11 mouse cellular contexts compared by ENCODE assay signal in genomic region chr10:80014484-80015290, GRCm38 (mm10). TPM values are rescaled to one million over a fixed set of nuclear protein-coding genes. Genes with fewer than 3 reads are reported as not detected.
DNase-seq lines count a peak whose midpoint lies in the region; ATAC-seq and TF ChIP-seq lines count a peak whose summit lies in the region.
"Had no signal": no experiment of that assay in that cellular context is flagged by ENCODE, and none has a peak within 500 bp of the region (broad histone marks: within the 10 kb centered on the region; RNA-seq: fewer than 3 reads in every experiment).

No protein-coding gene starts in this region.

- H3K27me3 ChIP-seq in testis, adult 2 months (ENCODE audit: control insufficient read depth, insufficient read depth, low read length), result no peaks in the 10 kb centered on the region
- H3K27me3 ChIP-seq in liver, postnatal 0 days (ENCODE audit: insufficient read depth, low read length), result no peaks in the 10 kb centered on the region
- peaks cover 33% of the 10 kb centered on the region for H3K27me3 ChIP-seq in forebrain, embryonic 11.5 days (ENCODE audit: control insufficient read depth, insufficient read depth, low read length)

- H3K27ac ChIP-seq in testis, adult 2 months (ENCODE audit: control insufficient read depth, insufficient read depth, low read depth, low read length), result no peak overlapping the region
- H3K27ac ChIP-seq in liver, postnatal 0 days (ENCODE audit: low read depth), result no peak overlapping the region
- H3K27ac ChIP-seq in forebrain, embryonic 11.5 days (ENCODE audit: low read depth, low read length), result no peak overlapping the region
- H3K27ac ChIP-seq: limb, embryonic 15.5 days had no signal

- no peak for TF ChIP-seq POLR2A in testis, adult 2 months (IDR thresholded peaks at IDR 0.05; ENCODE audit: control insufficient read depth, low read depth, low read length)

- no peak overlapping the region for H3K4me2 ChIP-seq in liver, postnatal 0 days (ENCODE audit: low read depth, low read length)
- no peak overlapping the region for H3K4me2 ChIP-seq in forebrain, embryonic 11.5 days (ENCODE audit: low read depth, low read length, severe bottlenecking)
- H3K4me2 ChIP-seq: limb, embryonic 15.5 days had no signal

- no peak overlapping the region for H3K9ac ChIP-seq in liver, postnatal 0 days (replicated peaks)
- H3K9ac ChIP-seq in forebrain, embryonic 11.5 days (ENCODE audit: low read length), result no peak overlapping the region
- H3K9ac ChIP-seq: limb, embryonic 15.5 days had no signal

- H3K36me3 ChIP-seq in testis, adult 2 months (ENCODE audit: control insufficient read depth, insufficient read depth, low read length), result no peaks in the 10 kb centered on the region
- peaks cover 27% of the 10 kb centered on the region for H3K36me3 ChIP-seq in liver, postnatal 0 days (replicated peaks; ENCODE audit: insufficient read depth, low read length)
- no peaks in the 10 kb centered on the region for H3K36me3 ChIP-seq in forebrain, embryonic 11.5 days (ENCODE audit: control insufficient read depth, insufficient read depth, low read length)

- no peak overlapping the region for H3K4me3 ChIP-seq in testis, adult 2 months (ENCODE audit: control insufficient read depth, low read depth, low read length)
- H3K4me3 ChIP-seq in liver, postnatal 0 days (ENCODE audit: low read depth, low read length), result no peak overlapping the region
- no peak overlapping the region for H3K4me3 ChIP-seq in forebrain, embryonic 11.5 days (ENCODE audit: low read depth, low read length)
- H3K4me3 ChIP-seq: limb, embryonic 15.5 days had no signal

- no peaks in the 10 kb centered on the region for H3K4me1 ChIP-seq in testis, adult 2 months (ENCODE audit: control insufficient read depth, insufficient read depth, low read length)
- H3K4me1 ChIP-seq in liver, postnatal 0 days (ENCODE audit: insufficient read depth), result peaks cover 23% of the 10 kb centered on the region
- peaks cover 2% of the 10 kb centered on the region; the same call in 1 of the 2 replicates for H3K4me1 ChIP-seq in forebrain, embryonic 11.5 days (replicated peaks; ENCODE audit: control insufficient read depth, insufficient read depth, low read length)

- TF ChIP-seq CTCF in testis, adult 2 months (IDR thresholded peaks at IDR 0.05; ENCODE audit: control insufficient read depth, insufficient read depth, insufficient replicate concordance, low read depth, low read length), result 0 out of 2 replicates have a peak, but pooled peaks have one; percentile 2
- TF ChIP-seq CTCF in liver, postnatal 0 days (IDR thresholded peaks at IDR 0.05; ENCODE audit: low read depth), result peak; percentile 49

- TF ChIP-seq EP300 in liver, postnatal 0 days (IDR thresholded peaks at IDR 0.05; ENCODE audit: low read depth), result no peak

- H3K9me3 ChIP-seq in liver, postnatal 0 days (ENCODE audit: low read length), result peaks cover 3% of the 10 kb centered on the region; the same call in 1 of the 2 replicates
- H3K9me3 ChIP-seq in forebrain, embryonic 11.5 days (ENCODE audit: control insufficient read depth, low read length), result peaks cover 8% of the 10 kb centered on the region; the same call in 1 of the 2 replicates

- no peak for ATAC-seq in liver, postnatal 0 days
- ATAC-seq in forebrain, embryonic 11.5 days (replicated peaks; ENCODE audit: low FRiP score), result no peak

- 67% methylated on average over 28 of the region's 28 CpGs for WGBS in liver, postnatal 0 days (ENCODE audit: insufficient replicate concordance)
- 24% methylated on average over 28 of the region's 28 CpGs for WGBS in forebrain, embryonic 11.5 days

- DNase-seq in adrenal gland, postnatal 14 days, result peak; percentile 53
- DNase-seq in adrenal gland, postnatal 10 days, result no peak
- no peak for DNase-seq in testis, postnatal 14 days (ENCODE audit: low spot score)
- no peak for DNase-seq in liver, postnatal 0 days
- DNase-seq in thymus, postnatal 4 days, result peak; percentile 66
- no peak for DNase-seq in adrenal gland, postnatal 4 days (ENCODE audit: low spot score in 2 of 2)
- DNase-seq in forebrain, embryonic 11.5 days (ENCODE audit: low spot score), result no peak
- DNase-seq: embryo, embryonic 11 days; gastrocnemius, postnatal 25 days had no signal

RNA-seq across cellular contexts. Expression of gene Arhgap45, which starts 1.8 kb away (rescaled TPM):
- 6.3 and 27.9 TPM in 2 replicates for total RNA-seq in adrenal gland, postnatal 14 days (2021)
- 10 to 100 TPM; 11.9 to 12.7 TPM for total RNA-seq in adrenal gland, postnatal 10 days (2021)
- polyA plus RNA-seq in testis, adult 2 months (2012; rRNA removed), result 2.1 and 3.4 TPM in 2 replicates
- 12.1 and 14.2 TPM in 2 replicates for polyA plus RNA-seq in liver, postnatal 0 days (2015; fragmentation: Nextera tagmentation; extraction: Ambion mirVana)
- 1 to 10 TPM; 7.1 to 8.5 TPM for total RNA-seq in adrenal gland, postnatal 4 days (2021)
- polyA plus RNA-seq in forebrain, embryonic 11.5 days (2014; fragmentation: Nextera tagmentation; extraction: Ambion mirVana), result 4.6 and 4.9 TPM in 2 replicates

RNA-seq across cellular contexts. Expression of gene Abca7, which starts 18.4 kb away (rescaled TPM):
- 18.7 and 20.7 TPM in 2 replicates for total RNA-seq in adrenal gland, postnatal 14 days (2021)
- total RNA-seq in adrenal gland, postnatal 10 days (2021), result 10 to 100 TPM; 16.0 to 19.8 TPM
- polyA plus RNA-seq in testis, adult 2 months (2012; rRNA removed), result 2.2 and 2.3 TPM in 2 replicates
- 2.5 and 3.1 TPM in 2 replicates for polyA plus RNA-seq in liver, postnatal 0 days (2015; fragmentation: Nextera tagmentation; extraction: Ambion mirVana)
- total RNA-seq in adrenal gland, postnatal 4 days (2021), result 10 to 100 TPM; 21.9 to 23.0 TPM
- polyA plus RNA-seq in forebrain, embryonic 11.5 days (2014; fragmentation: Nextera tagmentation; extraction: Ambion mirVana), result 3.4 and 3.9 TPM in 2 replicates

RNA-seq across cellular contexts. Expression of gene Polr2e, which starts 24.9 kb away (rescaled TPM):
- 98.8 and 108 TPM in 2 replicates for total RNA-seq in adrenal gland, postnatal 14 days (2021)
- total RNA-seq in adrenal gland, postnatal 10 days (2021), result 100 to 1,000 TPM in 1 of 2 experiments, 10 to 100 TPM in 1; 96.5 to 102 TPM
- polyA plus RNA-seq in testis, adult 2 months (2012; rRNA removed), result 104 and 113 TPM in 2 replicates
- polyA plus RNA-seq in liver, postnatal 0 days (2015; fragmentation: Nextera tagmentation; extraction: Ambion mirVana), result 57.0 and 58.3 TPM in 2 replicates
- 100 to 1,000 TPM; 103 to 112 TPM for total RNA-seq in adrenal gland, postnatal 4 days (2021)
- 217 and 243 TPM in 2 replicates for polyA plus RNA-seq in forebrain, embryonic 11.5 days (2014; fragmentation: Nextera tagmentation; extraction: Ambion mirVana)

RNA-seq across cellular contexts. Expression of gene Cnn2, which starts 26.3 kb away (rescaled TPM):
- 40.2 and 55.9 TPM in 2 replicates for total RNA-seq in adrenal gland, postnatal 14 days (2021)
- total RNA-seq in adrenal gland, postnatal 10 days (2021), result 10 to 100 TPM; 46.8 to 57.8 TPM
- polyA plus RNA-seq in testis, adult 2 months (2012; rRNA removed), result 4.4 and 6.8 TPM in 2 replicates
- 40.7 and 42.8 TPM in 2 replicates for polyA plus RNA-seq in liver, postnatal 0 days (2015; fragmentation: Nextera tagmentation; extraction: Ambion mirVana)
- 10 to 100 TPM; 40.9 to 48.7 TPM for total RNA-seq in adrenal gland, postnatal 4 days (2021)
- polyA plus RNA-seq in forebrain, embryonic 11.5 days (2014; fragmentation: Nextera tagmentation; extraction: Ambion mirVana), result 160 and 182 TPM in 2 replicates

RNA-seq across cellular contexts. Expression of gene Tmem259, which starts 30.6 kb away (rescaled TPM):
- 141 and 157 TPM in 2 replicates for total RNA-seq in adrenal gland, postnatal 14 days (2021)
- total RNA-seq in adrenal gland, postnatal 10 days (2021), result 100 to 1,000 TPM; 143 to 146 TPM
- polyA plus RNA-seq in testis, adult 2 months (2012; rRNA removed), result 202 and 209 TPM in 2 replicates
- polyA plus RNA-seq in liver, postnatal 0 days (2015; fragmentation: Nextera tagmentation; extraction: Ambion mirVana), result 13.2 and 14.5 TPM in 2 replicates
- 100 to 1,000 TPM; 146 to 147 TPM for total RNA-seq in adrenal gland, postnatal 4 days (2021)
- 17.8 and 18.6 TPM in 2 replicates for polyA plus RNA-seq in forebrain, embryonic 11.5 days (2014; fragmentation: Nextera tagmentation; extraction: Ambion mirVana)

Comparison
In these comparisons a context has a peak if more than half of its experiments do, and no peak if none do; other contexts are left out.
1. DNase-seq: peak in adrenal gland, postnatal 14 days (single experiment) and thymus, postnatal 4 days (single experiment); none in adrenal gland, postnatal 10 days (single experiment), testis, postnatal 14 days (single experiment), liver, postnatal 0 days (single experiment), adrenal gland, postnatal 4 days (0 of 2) and forebrain, embryonic 11.5 days (single experiment).